Mouse (Mus musculus): ENCODE data around the gene Serinc3. TPM values are rescaled to one million over a fixed set of nuclear protein-coding genes. Genes with fewer than 3 reads are reported as not detected.
"Not testable (repeated sequence)": the region's sequence is repeated elsewhere in the genome, so short reads cannot be mapped to it uniquely, and the experiment has no call there.

Serinc3 gene
- total and polyA plus RNA-seq, 2 experiments from 2014 or later = 36.5 to 97.4 TPM

DNA sequence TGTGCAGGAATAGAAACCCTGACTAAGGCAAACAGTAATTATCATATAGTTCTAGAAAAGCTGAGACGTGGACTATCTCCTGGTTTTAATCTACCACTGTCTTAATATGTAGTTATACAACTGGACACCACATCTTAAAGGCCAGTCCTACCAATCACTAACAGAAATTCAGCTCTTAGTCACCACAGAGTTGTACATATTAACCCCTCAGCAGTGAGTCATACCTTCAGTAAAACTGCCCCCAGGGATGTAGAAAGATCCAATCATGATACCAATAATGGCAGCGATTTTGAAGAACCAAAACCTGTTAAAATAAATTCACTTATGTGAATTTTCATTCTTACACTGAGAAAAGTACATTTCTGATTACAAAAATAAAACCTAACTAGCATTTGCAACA lies 10.7 kb downstream of the Serinc3 start:
- WGBS = 92% methylated on average over 2 of the region's 2 CpGs
- no peak for ATAC-seq
- H3K4me3 ChIP-seq (ENCODE audit: low read length) = no peak overlapping the region

DNA sequence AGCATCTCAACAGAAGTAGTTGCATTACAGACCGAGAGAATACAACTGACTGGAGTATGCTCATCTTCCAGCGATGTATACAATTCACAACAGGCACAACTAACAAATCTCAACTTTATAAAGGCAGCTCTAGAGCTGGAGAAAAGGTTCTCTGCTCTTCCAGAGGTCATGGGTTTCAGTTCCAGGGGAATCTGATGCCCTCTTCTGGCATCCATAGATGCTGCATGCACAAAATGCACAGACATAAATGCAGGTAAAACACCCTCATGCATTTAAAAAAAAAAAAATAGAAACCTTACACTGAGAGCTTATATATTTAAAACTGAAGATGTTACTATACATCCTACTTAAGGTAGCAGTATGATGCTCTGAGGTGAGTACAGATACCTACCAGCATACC lies 13.2 kb downstream of the Serinc3 start:
- Histone ChIP-seq H3K9ac (replicated peaks; ENCODE audit: low read length) (no peak overlapping the region), H3K4me3 (ENCODE audit: low read length) (no peak overlapping the region), H3K4me1 (ENCODE audit: insufficient read depth, low read length) (no peaks in the 10 kb centered on the region), H3K4me2 (ENCODE audit: low read depth, low read length) (no peak overlapping the region), H3K9me3 (ENCODE audit: low read length) (no peaks in the 10 kb centered on the region), H3K27ac (no peak overlapping the region), H3K27me3 (ENCODE audit: insufficient read depth, low read length) (no peaks in the 10 kb centered on the region), H3K36me3 (ENCODE audit: insufficient read depth, low read length) (peaks cover 45% of the 10 kb centered on the region)
- no peak for ATAC-seq
- WGBS = 95% methylated on average over 2 of the region's 2 CpGs
- no peak for TF ChIP-seq CTCF (IDR thresholded peaks at IDR 0.05; ENCODE audit: low read depth)
- DNase-seq (ENCODE audit: low spot score) = no peak

More for the DNA sequence above, 10.7 kb downstream of the Serinc3 start:
- TF ChIP-seq CTCF (IDR thresholded peaks at IDR 0.05; ENCODE audit: low read depth) = no peak
- Histone ChIP-seq H3K36me3 (ENCODE audit: insufficient read depth, low read length) (peaks cover 30% of the 10 kb centered on the region), H3K27me3 (ENCODE audit: insufficient read depth, low read length) (no peaks in the 10 kb centered on the region), H3K4me2 (ENCODE audit: low read depth, low read length) (no peak overlapping the region), H3K27ac (no peak overlapping the region), H3K4me1 (ENCODE audit: insufficient read depth, low read length) (no peaks in the 10 kb centered on the region), H3K9ac (replicated peaks; ENCODE audit: low read length) (no peak overlapping the region), H3K9me3 (ENCODE audit: low read length) (no peaks in the 10 kb centered on the region)
- DNase-seq (ENCODE audit: low spot score) = no peak

DNA sequence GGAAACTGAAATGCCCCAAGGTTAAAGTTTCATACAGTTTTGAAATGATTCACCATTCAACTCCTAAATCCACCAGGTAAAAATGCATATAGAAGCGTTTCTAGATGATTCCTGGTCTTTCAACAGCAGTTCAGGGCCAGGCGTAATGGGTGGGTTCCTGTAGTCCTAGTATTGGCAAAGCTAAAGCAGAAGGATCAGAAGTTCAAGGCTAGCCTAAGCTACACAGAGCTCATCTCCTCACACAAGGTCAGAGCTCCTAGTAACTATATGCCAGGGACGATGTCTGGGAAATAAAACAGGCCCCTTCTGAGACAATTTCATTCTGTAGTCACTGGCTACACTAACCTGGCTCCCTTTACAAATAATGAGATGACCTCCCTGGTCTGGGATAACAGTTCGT lies 13.7 kb downstream of the Serinc3 start:
- WGBS = 97% methylated on average over 4 of the region's 4 CpGs
- no peak overlapping the region for H3K9ac ChIP-seq (replicated peaks; ENCODE audit: low read length)
- DNase-seq (ENCODE audit: low spot score) = no peak
- no peaks in the 10 kb centered on the region for H3K9me3 ChIP-seq (ENCODE audit: low read length)
- no peaks in the 10 kb centered on the region for H3K4me1 ChIP-seq (ENCODE audit: insufficient read depth, low read length)
- H3K27me3 ChIP-seq (ENCODE audit: insufficient read depth, low read length) = no peaks in the 10 kb centered on the region
- no peak for TF ChIP-seq CTCF (IDR thresholded peaks at IDR 0.05; ENCODE audit: low read depth)
- no peak overlapping the region for H3K27ac ChIP-seq
- H3K36me3 ChIP-seq (ENCODE audit: insufficient read depth, low read length) = peaks cover 50% of the 10 kb centered on the region
- no peak overlapping the region for H3K4me2 ChIP-seq (ENCODE audit: low read depth, low read length)
- no peak overlapping the region for H3K4me3 ChIP-seq (ENCODE audit: low read length)
- ATAC-seq = no peak

DNA sequence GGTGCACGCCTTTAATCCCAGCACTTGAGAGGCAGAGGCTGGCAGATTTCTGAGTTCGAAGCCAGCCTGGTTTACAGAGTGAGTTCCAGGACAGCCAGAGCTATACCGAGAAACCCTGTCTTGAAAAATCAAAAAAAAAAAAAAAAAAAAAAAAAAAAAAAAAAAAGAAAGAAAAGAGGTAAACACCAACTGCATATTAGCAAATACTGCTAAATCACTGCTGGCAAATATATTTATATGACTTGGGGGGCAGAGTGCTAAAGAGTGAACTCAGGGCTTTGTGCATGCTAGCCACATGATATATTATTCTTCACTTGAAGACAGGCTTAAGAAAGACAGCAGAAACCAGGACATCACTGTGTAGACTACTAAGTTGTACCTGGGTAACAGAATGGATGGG lies 23.5 kb downstream of the Serinc3 start:
- not testable (repeated sequence) for ATAC-seq; H3K4me1 ChIP-seq (ENCODE audit: insufficient read depth, low read length)
- 91% methylated on average over 3 of the region's 3 CpGs for WGBS

DNA sequence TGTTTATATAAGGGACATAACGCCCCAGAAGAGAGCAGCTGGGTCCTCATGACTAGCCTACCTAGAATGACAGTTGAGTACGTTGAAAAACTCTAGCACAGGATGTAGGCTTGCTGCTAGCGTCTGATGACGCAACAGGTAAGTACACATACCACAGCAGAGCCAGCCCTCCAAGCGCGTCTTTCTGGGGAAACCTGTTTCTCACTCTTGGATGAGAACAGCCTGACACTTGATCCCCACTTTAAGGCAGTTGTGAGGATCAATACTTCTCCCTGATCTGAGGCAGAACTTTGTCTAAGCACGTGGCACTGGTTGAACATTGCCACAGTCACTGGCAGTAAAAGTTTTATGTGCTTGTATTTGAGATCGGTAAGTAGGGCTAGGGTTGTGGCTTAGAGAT lies 24.5 kb downstream of the Serinc3 start:
- DNase-seq (ENCODE audit: low spot score) (no peak), ATAC-seq (no peak)
- H3K27me3 ChIP-seq (ENCODE audit: insufficient read depth, low read length) = no peaks in the 10 kb centered on the region
- H3K36me3 ChIP-seq (ENCODE audit: insufficient read depth, low read length) = peaks cover 55% of the 10 kb centered on the region
- H3K4me1 ChIP-seq (ENCODE audit: insufficient read depth, low read length) = no peaks in the 10 kb centered on the region
- no peak overlapping the region for H3K9ac ChIP-seq (replicated peaks; ENCODE audit: low read length)
- H3K4me2 ChIP-seq (ENCODE audit: low read depth, low read length) = no peak overlapping the region
- TF ChIP-seq CTCF (IDR thresholded peaks at IDR 0.05; ENCODE audit: low read depth) = no peak
- H3K9me3 ChIP-seq (ENCODE audit: low read length) = no peaks in the 10 kb centered on the region
- H3K4me3 ChIP-seq (ENCODE audit: low read length) = no peak overlapping the region
- 95% methylated on average over 8 of the region's 8 CpGs for WGBS
- H3K27ac ChIP-seq = no peak overlapping the region

More for the DNA sequence above, 23.5 kb downstream of the Serinc3 start:
- DNase-seq (ENCODE audit: low spot score); H3K27ac ChIP-seq; H3K27me3 ChIP-seq (ENCODE audit: insufficient read depth, low read length); H3K9ac ChIP-seq (replicated peaks; ENCODE audit: low read length); H3K4me3 ChIP-seq (ENCODE audit: low read length); H3K9me3 ChIP-seq (ENCODE audit: low read length); H3K4me2 ChIP-seq (ENCODE audit: low read depth, low read length): not testable (repeated sequence)
- peaks cover 55% of the 10 kb centered on the region for H3K36me3 ChIP-seq (ENCODE audit: insufficient read depth, low read length)

DNA sequence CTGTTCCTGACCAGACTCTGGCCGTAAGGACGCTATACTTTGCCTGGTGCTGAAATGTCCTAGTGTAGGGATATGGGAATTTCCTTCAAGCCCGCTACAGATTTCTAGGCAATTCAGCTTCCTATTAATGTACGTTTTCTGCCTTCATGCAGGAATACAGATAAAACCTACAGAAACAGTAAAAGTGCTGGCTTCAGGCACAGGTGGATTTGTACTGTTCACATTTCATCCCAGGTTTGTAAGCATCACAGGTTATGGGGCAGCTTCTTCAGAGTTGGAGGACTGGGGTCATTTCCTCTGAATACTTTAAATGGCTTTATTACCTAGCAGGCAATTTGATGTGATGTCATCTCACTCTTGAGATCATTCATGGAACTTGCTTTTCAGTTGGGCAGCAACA lies 27.1 kb downstream of the Serinc3 start:
- Histone ChIP-seq H3K4me2 (ENCODE audit: low read depth, low read length) (no peak overlapping the region), H3K27me3 (ENCODE audit: insufficient read depth, low read length) (no peaks in the 10 kb centered on the region), H3K4me1 (ENCODE audit: insufficient read depth, low read length) (no peaks in the 10 kb centered on the region), H3K9me3 (ENCODE audit: low read length) (no peaks in the 10 kb centered on the region), H3K9ac (replicated peaks; ENCODE audit: low read length) (no peak overlapping the region), H3K4me3 (ENCODE audit: low read length) (no peak overlapping the region), H3K27ac (no peak overlapping the region), H3K36me3 (ENCODE audit: insufficient read depth, low read length) (peaks cover 66% of the 10 kb centered on the region)
- ATAC-seq = no peak
- no peak for TF ChIP-seq CTCF (IDR thresholded peaks at IDR 0.05; ENCODE audit: low read depth)
- WGBS = 87% methylated on average over 4 of the region's 4 CpGs
- DNase-seq (ENCODE audit: low spot score) = no peak

DNA sequence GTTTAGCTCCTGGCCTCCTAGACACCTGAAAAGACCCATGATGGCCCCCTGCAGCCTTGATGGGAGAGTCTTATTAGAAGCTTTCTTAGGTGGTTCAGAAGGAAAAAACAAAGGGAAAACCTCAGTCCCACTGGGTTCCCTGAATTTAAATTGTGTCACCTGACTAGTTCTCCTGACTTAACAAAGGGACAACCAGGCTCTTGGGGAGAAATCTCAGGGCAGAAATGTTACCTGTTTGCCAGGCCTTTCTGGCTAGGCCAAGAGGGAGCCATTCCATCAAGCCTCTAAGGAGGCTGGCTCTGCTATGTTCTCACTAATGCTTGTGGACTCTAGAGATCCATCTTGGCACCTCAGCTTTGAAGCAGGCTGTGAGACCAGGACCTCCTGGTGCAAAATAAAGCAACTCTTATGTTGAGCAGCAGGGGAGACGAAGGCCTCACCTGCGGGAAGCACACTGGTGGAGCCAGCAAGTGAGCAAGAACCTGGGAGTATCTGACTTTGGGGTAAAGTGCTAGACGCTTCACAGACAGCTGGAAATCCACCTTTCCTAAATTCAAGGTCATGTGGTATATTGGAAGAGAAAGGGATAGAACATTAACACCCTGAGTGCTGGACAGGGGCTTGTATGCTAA lies 27.6 kb downstream of the Serinc3 start:
- WGBS = 76% methylated on average over 3 of the region's 3 CpGs
- TF ChIP-seq CTCF (IDR thresholded peaks at IDR 0.05; ENCODE audit: low read depth) = no peak
- no peak overlapping the region for H3K27ac ChIP-seq
- no peak overlapping the region for H3K9ac ChIP-seq (replicated peaks; ENCODE audit: low read length)
- H3K36me3 ChIP-seq (ENCODE audit: insufficient read depth, low read length) = peaks cover 65% of the 10 kb centered on the region
- H3K4me1 ChIP-seq (ENCODE audit: insufficient read depth, low read length) = no peaks in the 10 kb centered on the region
- no peak overlapping the region for H3K4me3 ChIP-seq (ENCODE audit: low read length)
- H3K4me2 ChIP-seq (ENCODE audit: low read depth, low read length) = no peak overlapping the region
- no peak for ATAC-seq
- no peaks in the 10 kb centered on the region for H3K9me3 ChIP-seq (ENCODE audit: low read length)
- no peaks in the 10 kb centered on the region for H3K27me3 ChIP-seq (ENCODE audit: insufficient read depth, low read length)
- no peak for DNase-seq (ENCODE audit: low spot score)
